Mouse (Mus musculus): ENCODE measurements around the gene Mgat4e.
"Not testable (repeated sequence)": the region's sequence is repeated elsewhere in the genome, so short reads cannot be mapped to it uniquely, and the experiment has no call there.

Gene Mgat4e

DNA sequence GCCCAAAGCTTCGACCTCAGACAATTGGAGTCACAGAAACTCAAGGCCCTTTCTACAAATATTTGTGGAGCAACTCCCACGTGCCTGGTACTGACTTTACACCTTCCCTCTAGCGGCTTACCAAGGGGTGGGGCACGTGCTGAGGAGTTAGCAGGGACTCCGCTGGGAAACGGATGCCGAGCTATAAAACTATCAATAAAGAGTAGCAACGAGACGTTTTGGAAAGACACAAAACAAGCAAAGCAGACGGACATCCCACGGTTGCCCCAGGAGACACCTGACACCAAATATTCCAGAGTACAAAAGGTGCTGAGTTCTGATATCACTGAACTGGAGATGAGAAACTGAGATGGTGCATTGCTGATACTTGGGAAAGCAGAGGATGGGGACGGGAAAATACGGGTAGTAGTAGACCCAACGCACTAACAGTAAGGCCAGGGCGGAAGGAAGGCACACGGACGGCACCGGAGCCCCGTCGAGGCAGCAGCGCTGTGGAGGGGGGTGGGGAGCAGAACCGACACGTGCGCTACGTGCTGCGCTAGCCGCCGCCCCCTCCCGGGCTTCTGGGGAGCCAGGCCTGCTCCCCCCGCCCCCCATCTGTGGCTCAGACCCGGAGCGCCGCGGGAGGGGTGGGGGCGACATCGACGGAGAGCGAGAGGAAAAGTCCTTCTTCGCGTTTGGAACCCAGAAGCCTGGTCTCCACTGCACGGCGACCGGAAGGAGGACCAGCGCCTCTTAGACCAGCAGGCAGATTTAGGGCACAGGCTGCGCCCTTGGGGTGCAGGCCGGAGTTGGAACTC lies 6.6 kb upstream of the Mgat4e start:
- peak; percentile 68 to 71 for DNase-seq (ENCODE audit: low spot score in 2 of 2)

DNA sequence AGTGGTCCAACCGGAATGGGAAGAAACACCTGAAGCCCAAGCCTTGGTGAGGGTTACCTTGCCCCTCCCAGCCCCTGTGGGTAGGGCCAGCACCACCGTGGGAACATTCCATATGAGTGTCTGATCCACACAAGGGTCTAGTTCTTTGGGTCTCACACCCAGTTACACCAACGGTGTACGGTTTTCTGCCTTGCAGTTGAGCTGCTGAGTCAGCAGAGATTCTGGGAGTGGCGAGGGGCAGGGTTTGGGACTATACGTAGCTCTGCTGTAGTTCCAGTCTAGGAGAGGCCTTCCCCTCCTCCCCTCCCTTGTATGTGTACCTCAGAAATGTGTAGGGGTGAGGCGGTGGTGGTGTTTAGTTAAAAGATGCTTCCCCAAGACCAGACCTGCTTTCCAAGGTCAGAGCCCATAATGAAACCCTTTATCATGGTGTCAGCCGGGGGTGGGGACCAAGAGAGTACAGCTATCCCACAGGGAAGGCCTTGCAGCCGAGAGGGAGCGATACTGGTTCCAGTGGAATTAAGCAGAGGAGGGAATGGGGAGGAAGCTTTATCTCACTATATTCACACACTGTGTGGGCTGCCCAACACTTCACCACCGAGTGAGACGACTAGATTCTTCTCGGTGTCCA lies 5.9 kb upstream of the Mgat4e start:
- DNase-seq (ENCODE audit: low spot score in 2 of 2): peak in 1 of 2 experiments; percentile 3

GRCm38 (mm10) chr1:134552396-134552795 lies 2.9 kb upstream of the Mgat4e start:
- no peak for DNase-seq (ENCODE audit: low spot score in 2 of 2)

DNA sequence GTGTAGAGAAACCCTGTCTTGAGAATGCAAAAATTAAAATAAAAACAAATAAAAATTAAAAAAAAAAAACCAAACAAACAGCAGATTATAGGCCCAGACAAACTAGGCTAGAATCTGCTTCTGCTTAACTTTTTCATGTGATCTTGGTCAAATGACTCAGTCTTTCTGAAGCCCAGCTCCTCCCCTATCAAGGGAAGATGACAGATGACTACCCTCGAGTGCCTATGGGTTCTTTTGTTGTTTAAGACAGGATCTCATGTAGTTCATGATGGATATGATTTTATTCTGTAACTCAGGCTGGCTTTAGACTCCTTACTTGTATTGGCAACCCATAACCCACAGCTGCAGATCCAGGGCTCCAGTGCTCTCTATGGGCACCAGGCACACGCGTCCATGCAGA lies 2.4 kb upstream of the Mgat4e start:
- no peak for DNase-seq (ENCODE audit: low spot score in 2 of 2)

DNA sequence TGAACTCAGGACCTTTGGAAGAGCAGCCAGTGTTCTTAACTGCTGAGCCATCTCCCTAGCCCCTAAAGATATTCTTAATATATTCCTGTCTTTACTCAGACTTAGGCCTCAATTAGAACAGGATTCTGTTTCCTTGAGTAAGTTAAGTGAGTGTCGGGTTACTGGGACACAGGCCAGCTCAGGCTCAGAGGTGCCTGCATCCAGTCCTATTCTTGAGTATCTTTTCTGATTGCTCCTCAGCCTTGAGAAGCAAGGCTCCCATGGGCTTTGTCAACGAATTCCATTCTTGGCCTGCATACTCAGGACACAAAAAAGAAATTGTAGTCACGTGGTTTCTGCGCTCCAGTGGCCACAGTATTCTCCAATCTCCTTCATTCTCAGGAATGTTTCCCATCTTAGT lies 1.3 kb downstream of the Mgat4e start:
- no peak for DNase-seq (ENCODE audit: low spot score in 2 of 2)

- no peak for DNase-seq (ENCODE audit: low spot score in 2 of 2)
Measured at GRCm38 (mm10) chr1:134540610-134541009, 8.9 kb downstream of the Mgat4e start.

DNA sequence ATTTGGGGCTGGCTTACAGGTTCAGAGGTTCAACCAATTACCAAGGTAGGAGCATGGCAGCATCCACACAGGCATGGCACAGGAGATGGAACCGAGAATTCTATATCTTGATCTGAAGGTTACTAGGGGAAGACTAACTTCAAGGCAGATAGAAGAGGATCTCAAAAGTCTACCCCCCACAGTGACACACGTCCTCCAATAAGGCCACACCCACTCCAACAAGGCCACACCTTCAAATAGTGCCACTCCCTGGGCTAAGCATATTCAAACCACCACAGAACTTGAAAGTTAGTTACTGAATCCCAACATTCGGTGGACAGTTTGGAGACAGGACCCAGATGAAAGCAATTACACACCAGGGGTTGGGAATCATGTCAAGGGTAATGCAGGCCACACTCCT lies 14.0 kb downstream of the Mgat4e start:
- DNase-seq (ENCODE audit: low spot score in 2 of 2): no peak

DNA sequence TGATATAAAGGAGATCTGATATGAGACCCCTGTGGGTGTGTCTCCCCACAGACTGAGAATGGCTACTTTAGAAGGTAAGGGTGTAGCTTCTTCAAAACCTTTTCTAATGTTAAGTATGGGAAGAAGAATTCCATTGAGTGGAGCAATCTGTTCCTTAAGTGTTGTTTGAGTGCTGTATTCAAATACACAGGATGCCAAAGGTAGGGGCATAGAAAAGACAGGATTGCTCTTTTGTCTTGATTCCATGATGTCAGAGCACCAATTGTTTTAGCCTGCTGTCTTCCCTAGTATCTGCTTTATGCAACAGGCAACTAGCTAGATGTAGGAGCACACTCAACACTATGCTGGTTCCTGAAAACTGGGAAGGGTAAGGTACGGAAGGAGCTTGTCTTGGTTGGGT lies 14.4 kb downstream of the Mgat4e start:
- no peak for DNase-seq (ENCODE audit: low spot score in 2 of 2)

DNA sequence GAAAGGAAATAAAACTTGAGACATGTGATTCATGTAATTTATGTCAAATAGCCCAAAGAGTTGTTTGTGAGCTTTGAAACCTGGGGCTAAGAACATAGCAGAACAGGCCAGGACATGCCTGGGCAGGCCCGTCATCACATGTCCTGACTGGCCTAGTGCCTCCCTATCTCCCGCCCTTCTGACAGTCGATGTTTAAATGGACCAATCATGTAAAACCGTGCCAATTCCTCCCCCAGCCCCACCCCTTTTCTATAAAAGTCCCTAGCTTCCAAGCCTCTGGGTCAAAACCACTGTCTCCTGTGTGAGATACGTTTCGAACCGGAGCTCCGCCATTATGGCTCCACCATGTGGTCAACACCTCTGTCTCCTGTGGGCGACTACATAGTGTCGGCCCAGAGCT lies 15.8 kb downstream of the Mgat4e start:
- not testable (repeated sequence) for DNase-seq (ENCODE audit: low spot score in 2 of 2)

GRCm38 (mm10) chr1:134530618-134531017 lies 18.9 kb downstream of the Mgat4e start:
- DNase-seq (ENCODE audit: low spot score in 2 of 2): no peak

DNA sequence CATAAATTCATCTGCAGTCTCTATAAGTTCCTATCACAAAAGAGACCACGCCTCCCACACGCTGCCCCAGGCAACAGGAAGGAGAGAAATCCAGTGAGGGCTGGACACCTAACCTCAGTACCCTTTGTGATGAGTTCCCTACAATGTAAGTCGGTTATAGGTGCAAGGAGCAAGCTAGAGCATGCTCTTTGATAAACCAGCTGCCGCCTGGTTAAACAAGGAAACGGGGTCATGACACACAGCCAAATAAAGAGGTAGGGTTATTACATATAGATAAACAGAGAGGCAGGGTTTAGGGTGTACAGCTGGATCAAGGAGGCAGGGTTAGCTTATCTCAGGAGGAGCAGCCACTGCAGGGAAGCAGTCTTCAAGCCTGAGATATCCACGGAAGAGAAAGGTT lies 22.7 kb downstream of the Mgat4e start:
- no peak for DNase-seq (ENCODE audit: low spot score in 2 of 2)

DNA sequence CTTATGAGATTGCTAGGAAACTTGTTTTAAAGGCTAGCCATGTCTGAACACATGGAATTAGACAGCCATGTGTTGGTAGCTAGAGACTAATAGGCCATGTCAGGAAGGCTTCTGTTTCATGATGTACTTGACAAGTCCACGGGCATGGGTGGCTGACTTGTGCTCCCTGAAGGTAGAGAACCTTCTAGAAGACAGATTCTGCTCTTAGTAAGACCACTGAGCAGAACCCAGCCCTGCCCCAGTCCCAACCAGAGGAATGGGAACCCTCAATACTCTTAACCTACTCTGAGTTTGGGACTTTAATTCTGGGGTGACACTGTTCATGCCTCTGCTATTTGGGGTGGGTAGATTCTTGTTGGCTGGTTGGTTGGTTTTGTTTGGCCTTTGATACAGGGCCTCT lies 24.5 kb downstream of the Mgat4e start:
- DNase-seq (ENCODE audit: low spot score in 2 of 2): no peak

GRCm38 (mm10) chr1:134524424-134524823 lies 25.1 kb downstream of the Mgat4e start:
- peak in 1 of 2 experiments; percentile 32 for DNase-seq (ENCODE audit: low spot score in 2 of 2)

DNA sequence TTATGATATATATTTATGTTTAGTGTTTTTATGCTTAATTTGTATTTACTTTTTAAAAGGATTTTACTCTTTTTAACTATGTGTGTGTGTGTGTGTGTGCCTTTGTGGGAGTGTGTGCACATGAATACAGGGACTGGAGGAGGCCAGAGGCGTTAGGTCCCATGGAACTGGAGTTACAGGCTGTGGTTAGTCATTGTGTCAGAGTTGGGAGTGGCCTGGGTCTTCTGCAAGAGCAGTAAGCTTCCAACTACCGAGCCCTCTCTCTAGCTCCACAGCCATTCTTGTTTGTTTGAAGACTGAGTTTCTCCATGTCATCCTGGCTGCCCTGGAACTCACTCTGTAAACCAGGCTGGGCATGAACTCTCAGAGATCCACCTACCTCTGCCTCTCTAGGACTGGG lies 27.2 kb downstream of the Mgat4e start:
- DNase-seq (ENCODE audit: low spot score in 2 of 2): no peak

DNA sequence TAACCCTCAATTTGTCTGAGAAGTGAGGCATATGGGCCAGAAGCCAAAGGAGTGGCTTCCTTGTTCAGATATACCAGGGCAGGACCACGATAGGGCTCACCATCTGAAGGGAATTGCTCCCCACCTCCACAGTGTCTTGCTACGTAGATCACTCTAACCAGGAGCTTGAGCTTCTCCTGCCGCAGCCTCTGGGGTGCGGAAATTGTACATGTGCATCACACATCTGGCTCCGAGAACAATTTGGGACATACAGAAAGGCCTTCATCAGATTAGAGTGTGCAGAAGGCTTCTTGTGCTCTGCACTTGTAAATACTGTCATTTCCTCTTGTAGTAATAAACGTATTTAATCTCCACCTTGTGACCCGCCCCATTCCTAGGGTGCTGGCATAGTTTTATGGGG lies 28.3 kb downstream of the Mgat4e start:
- no peak for DNase-seq (ENCODE audit: low spot score in 2 of 2)

DNA sequence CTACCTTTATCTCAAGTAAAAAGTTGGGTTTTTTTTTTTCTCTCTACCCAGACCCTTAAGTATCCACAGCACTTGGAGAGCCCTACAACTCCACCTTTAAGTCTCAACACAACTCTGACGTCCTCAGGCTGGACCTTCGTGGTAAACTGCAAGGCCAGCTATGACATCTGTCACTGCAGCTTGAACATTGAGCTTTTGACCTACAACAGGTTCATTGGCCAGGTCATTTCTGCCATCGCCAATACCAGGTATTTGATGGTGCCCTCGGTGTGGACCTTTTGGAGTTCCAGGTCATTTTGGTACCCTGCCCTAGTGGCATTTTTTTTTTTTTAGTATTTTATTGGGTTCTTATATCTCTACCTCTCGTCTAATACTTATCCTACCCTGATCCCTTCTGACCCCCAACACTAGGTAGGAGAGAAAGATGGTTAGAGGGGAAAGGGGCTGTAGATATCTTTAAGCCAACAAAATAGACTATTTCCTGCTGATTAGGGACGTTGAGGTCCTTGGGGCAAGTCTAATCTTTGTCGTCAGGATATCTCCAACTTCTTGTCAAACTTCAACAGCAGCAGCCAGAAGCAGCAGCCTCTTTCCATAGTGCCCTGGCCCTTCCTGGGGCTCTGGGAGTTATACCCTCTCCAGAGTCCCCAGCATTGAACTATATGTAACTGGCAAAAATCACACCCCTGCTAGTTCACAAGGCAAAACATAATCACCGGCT lies 29.3 kb downstream of the Mgat4e start:
- DNase-seq (ENCODE audit: low spot score in 2 of 2): no peak

DNA sequence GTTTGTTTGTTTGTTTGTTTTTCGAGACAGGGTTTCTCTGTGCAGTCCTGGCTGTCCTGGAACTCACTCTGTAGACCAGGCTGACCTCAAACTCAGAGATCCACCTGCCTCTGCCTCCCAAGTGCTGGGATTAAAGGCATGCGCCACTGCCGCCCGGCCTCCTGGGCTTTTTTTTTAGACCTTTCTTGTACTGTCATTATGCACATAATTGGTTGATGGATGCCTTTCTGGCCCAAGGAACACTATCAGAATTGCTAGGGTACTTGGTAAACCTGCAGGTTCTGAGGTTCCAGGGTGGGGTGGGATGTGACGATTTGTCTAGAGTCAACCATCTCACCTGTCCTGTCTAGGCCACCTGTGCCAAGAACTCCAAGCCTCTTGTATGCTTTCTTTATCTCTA lies 30.3 kb downstream of the Mgat4e start:
- not testable (repeated sequence) for DNase-seq (ENCODE audit: low spot score in 2 of 2)

DNA sequence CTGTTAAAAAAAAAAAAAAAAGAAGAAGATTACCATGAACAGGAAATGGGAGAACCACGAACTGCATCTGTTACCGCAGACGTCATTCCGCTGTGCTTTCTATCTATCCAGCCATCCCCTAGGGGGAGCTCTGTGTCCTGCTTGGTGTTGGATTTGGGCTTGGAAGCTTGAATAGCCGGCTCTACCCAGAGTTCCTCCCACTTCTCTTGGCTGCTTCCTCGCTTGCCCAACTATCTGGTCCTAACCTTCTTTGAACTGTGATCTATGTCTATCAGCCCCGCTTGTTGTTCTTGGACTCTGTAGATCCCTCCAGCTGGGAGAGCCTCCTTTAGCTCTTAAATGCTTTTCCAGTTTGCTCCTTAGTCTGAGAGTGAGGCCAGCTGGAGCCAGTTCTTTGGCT lies 30.8 kb downstream of the Mgat4e start:
- DNase-seq (ENCODE audit: low spot score in 2 of 2): peak; percentile 82 to 92

- not testable (repeated sequence) for DNase-seq (ENCODE audit: low spot score in 2 of 2)
Measured at GRCm38 (mm10) chr1:134517841-134518240, 31.6 kb downstream of the Mgat4e start.

- DNase-seq (ENCODE audit: low spot score in 2 of 2): no peak
Measured at GRCm38 (mm10) chr1:134516491-134517198, 32.8 kb downstream of the Mgat4e start.

DNA sequence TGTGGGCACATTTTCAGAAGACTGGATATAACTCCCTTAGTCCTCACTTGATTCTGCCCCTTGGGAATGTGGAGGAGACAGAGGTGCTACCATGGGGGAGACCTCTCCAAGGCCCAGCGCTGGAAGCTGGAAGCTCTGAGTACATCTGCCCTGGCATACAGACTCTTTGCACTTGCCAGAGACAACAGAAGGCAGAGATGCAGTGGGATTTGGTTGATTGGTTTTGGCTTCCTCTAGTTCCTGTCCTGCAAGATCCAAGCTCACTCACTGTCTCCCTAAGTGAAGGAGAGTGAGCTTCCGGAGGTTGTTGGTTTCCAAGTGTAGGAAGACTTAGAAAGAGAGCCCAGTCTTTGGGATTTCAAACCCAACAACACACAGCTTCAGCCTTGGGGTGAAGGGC lies 33.6 kb downstream of the Mgat4e start:
- no peak for DNase-seq (ENCODE audit: low spot score in 2 of 2)
